Mouse (Mus musculus) E14TG2a.4 (cell line): ENCODE measurements at regions not wholly inside any gene's neighbourhood (a gene's known extent, or its start where the extent isn't known, plus 50 kb on each side); places are given as distances from the start of the nearest gene placed in this dataset.

Experiments used
- H3K27me3 ChIP-seq: 2 replicates; pipeline ENCODE4 v1.6.1; 2014; ENCODE audit warnings: low read length, control low read depth; ENCODE audit not compliant: insufficient read depth
- H3K36me3 ChIP-seq: 2 replicates; pipeline ENCODE4 v1.6.1; 2014; ENCODE audit warnings: low read length, control low read depth; ENCODE audit not compliant: insufficient read depth
- H3K4me1 ChIP-seq: replicated peaks from 2 replicates; pipeline ENCODE4 v1.6.1; 2014; ENCODE audit warnings: low read depth, low read length, control low read depth
- H3K4me3 ChIP-seq: replicated peaks from 2 replicates; pipeline ENCODE4 v1.5.1; 2014; ENCODE audit warnings: mild to moderate bottlenecking, low read length
- H3K9me3 ChIP-seq: 2 replicates; pipeline ENCODE4 v1.6.1; 2014; ENCODE audit warnings: low read length, control low read depth
- CTCF ChIP-seq: conservative IDR thresholded peaks from 2 replicates; pipeline ENCODE4 v1.5.1; 2014; ENCODE audit warnings: low read length
- NANOG ChIP-seq: IDR thresholded peaks from 2 replicates; pipeline ENCODE4 v1.6.1; 2014; ENCODE audit warnings: borderline replicate concordance, low read length, mixed read lengths
- POU5F1 ChIP-seq: IDR thresholded peaks from 2 replicates; pipeline ENCODE4 v1.6.1; 2014; ENCODE audit warnings: low read length, borderline replicate concordance

DNA sequence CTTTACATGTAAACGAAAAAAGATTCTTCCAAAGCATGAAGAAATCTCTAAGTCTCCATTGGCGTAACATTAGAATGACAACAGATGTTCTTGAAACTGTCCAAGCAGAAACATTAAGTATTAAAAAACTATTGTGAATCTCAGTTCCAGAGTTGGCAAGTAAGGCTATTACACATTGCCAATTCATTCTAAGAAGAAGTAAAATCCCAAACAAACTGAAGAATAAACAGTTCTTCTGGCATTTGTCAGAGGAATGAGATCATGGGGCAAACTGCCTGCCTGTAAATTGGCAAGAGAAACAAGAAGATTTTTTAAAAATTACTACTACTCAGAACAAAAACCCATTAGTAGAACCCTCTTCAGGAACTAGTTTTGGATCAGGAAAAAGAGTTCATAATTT lies 680.1 kb downstream of the Nova1 start:
- no peaks in the 10 kb centered on the region for H3K4me1 ChIP-seq
- no peak for TF ChIP-seq CTCF
- TF ChIP-seq NANOG: no peak
- TF ChIP-seq POU5F1: no peak
- no peaks in the 10 kb centered on the region for H3K27me3 ChIP-seq
- H3K9me3 ChIP-seq: no peaks in the 10 kb centered on the region
- H3K36me3 ChIP-seq: no peaks in the 10 kb centered on the region
- no peak overlapping the region for H3K4me3 ChIP-seq

DNA sequence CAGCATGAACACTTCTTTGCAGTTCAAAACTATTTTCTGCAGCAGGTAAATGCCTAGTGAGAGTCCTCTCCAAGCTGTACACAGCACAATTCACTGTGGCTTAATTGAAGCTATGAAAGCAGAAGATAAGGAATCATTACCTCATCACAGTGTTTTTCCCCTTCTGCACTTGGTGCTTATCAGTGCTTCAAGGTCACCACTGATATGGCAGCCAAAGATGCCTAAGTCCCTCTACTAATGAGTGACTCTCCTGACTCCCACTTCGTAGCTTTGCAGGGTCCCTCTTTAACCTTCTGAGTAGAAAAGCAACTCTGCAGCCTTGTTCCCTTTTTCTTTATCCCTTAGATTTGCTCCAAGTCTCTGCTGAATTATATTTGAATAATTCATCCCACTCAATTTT lies 692.9 kb downstream of the Nova1 start:
- Histone ChIP-seq H3K27me3 (no peaks in the 10 kb centered on the region), H3K4me3 (no peak overlapping the region), H3K9me3 (no peaks in the 10 kb centered on the region), H3K36me3 (no peaks in the 10 kb centered on the region), H3K4me1 (no peaks in the 10 kb centered on the region)
- TF ChIP-seq NANOG (no peak), POU5F1 (no peak), CTCF (no peak)

DNA sequence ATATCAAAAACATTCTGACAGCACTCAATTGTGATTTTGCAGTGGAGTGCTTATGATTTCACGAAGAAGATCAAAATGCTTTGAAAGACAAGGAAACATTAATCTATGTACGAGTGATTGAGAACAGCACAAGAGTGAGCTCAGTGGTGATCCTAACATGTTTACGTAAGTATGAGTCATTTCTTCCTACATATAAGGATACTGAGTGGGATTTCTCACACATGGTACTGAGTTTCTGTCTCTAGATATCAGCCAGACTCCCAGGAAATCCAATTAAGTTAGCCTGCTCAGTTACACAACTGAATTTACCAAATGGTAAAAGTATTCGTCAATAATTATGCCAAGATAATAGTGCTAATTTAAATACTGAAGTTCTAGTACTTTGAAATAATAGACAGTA lies 707.4 kb downstream of the Nova1 start:
- no peak for TF ChIP-seq NANOG
- no peak for TF ChIP-seq CTCF

DNA sequence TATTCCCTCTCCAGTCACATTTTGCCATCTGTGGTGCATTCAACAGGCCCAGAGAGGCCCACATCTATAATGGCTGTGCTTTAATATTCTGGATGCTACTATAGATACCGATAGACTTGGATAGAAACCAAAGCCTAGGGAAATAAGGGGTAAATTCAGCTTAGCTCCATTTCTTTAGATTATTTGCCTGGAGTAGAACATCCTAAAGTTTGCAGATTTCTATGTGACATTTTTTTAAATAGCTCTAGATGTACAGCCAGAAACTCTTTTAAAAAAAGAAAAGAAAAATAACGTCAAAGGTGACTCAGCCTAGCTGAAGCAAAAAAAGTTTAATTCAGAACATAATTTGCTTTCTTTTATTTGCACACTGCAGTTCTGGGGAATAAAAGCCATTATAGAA lies 735.4 kb downstream of the Nova1 start:
- Histone ChIP-seq H3K4me1 (no peaks in the 10 kb centered on the region), H3K4me3 (no peak overlapping the region), H3K36me3 (no peaks in the 10 kb centered on the region), H3K27me3 (no peaks in the 10 kb centered on the region), H3K9me3 (no peaks in the 10 kb centered on the region)
- no peak for TF ChIP-seq POU5F1
- no peak for TF ChIP-seq NANOG
- no peak for TF ChIP-seq CTCF

More for the DNA sequence above, 707.4 kb downstream of the Nova1 start:
- Histone ChIP-seq H3K4me1 (no peaks in the 10 kb centered on the region), H3K4me3 (no peak overlapping the region), H3K9me3 (no peaks in the 10 kb centered on the region), H3K27me3 (no peaks in the 10 kb centered on the region), H3K36me3 (no peaks in the 10 kb centered on the region)

DNA sequence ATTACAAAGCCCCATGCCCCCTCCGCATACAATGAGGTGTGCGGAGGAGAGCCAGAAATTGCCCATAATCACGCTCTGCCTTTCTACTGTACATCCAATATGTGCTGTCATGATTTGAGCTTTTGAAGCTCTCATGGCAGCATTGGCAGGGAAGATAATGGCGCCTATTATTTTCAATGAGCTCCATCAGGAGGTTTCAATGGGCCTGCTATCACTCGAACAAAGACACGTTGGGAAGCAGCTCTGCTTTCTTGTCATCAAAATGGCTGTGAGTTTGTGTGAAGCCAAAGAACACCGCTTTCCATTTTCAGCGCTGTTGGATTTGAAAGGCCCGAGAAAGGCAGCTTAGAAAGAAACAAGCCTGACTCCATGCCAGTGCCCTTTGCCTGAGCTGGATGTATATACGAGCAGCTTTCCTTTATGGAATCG lies 742.9 kb downstream of the Nova1 start:
- no peaks in the 10 kb centered on the region for H3K4me1 ChIP-seq
- no peak for TF ChIP-seq POU5F1
- H3K4me3 ChIP-seq: no peak overlapping the region
- no peaks in the 10 kb centered on the region for H3K36me3 ChIP-seq
- H3K9me3 ChIP-seq: no peaks in the 10 kb centered on the region
- no peaks in the 10 kb centered on the region for H3K27me3 ChIP-seq

DNA sequence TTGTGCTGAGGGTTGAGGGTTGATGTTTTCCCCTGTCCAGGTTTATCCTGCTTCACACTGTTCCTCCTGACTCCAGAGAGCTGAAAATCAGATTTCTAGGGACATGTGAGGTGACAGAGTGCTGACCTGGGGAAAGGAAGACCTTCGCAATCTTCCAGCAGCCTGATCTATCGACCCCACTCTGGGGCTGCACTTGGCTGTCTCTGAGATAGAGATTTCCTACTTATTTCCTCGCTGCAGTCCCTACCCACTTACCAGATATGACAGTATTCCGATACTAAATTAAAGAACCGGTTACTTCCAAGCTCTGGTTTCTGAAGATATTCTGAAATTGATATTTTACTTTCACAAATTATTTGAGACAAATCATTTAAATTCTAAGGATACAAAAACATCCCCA lies 743.4 kb downstream of the Nova1 start:
- no peaks in the 10 kb centered on the region for H3K4me1 ChIP-seq
- TF ChIP-seq NANOG (no peak), CTCF (no peak), POU5F1 (no peak)
- H3K36me3 ChIP-seq: no peaks in the 10 kb centered on the region
- no peaks in the 10 kb centered on the region for H3K9me3 ChIP-seq
- no peak overlapping the region for H3K4me3 ChIP-seq
- no peaks in the 10 kb centered on the region for H3K27me3 ChIP-seq

DNA sequence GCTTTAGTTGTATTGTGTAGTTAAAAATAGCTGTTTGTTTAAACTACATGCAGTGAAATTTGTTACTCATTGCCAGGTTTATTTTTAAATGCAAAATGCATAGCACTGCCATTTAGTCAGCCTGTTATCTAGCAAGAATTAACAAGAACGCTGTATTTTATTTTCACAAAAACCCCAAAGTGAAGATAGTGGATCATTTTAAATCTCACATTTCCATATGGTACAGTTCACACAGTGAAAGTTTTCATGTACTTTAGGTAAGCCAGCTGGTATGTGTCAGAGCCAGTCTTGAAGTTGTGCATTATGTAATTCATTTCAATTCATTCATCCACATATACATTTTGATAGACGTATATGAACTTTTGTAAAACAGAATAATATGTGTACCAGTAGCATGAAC lies 751.8 kb downstream of the Nova1 start:
- H3K27me3 ChIP-seq: no peaks in the 10 kb centered on the region
- TF ChIP-seq CTCF: no peak
- TF ChIP-seq POU5F1: no peak
- no peak for TF ChIP-seq NANOG
- no peak overlapping the region for H3K4me3 ChIP-seq
- no peaks in the 10 kb centered on the region for H3K9me3 ChIP-seq
- no peaks in the 10 kb centered on the region for H3K4me1 ChIP-seq
- no peaks in the 10 kb centered on the region for H3K36me3 ChIP-seq

DNA sequence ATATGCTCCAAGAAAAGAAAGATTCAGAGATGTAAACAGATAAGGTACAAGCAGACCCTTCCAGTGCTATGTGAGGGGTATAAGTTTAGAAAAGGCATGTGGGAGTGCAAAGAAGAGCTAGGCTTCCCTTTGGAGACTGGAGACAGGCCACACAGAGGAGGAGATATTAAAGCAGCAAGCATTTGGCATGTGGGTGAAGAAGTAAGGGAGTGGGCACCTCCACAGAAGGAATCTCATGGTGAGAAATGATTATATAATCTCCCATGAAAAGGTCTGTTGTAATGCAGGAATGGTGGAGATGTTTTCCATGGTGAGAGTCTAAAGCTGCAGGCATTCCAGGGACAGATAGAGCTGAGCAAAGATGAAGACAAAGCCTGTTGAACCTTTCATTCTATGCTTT lies 778.1 kb downstream of the Nova1 start:
- Histone ChIP-seq H3K9me3 (no peaks in the 10 kb centered on the region), H3K4me3 (no peak overlapping the region), H3K27me3 (no peaks in the 10 kb centered on the region), H3K36me3 (no peaks in the 10 kb centered on the region), H3K4me1 (no peaks in the 10 kb centered on the region)
- TF ChIP-seq POU5F1 (no peak), NANOG (no peak), CTCF (no peak)

DNA sequence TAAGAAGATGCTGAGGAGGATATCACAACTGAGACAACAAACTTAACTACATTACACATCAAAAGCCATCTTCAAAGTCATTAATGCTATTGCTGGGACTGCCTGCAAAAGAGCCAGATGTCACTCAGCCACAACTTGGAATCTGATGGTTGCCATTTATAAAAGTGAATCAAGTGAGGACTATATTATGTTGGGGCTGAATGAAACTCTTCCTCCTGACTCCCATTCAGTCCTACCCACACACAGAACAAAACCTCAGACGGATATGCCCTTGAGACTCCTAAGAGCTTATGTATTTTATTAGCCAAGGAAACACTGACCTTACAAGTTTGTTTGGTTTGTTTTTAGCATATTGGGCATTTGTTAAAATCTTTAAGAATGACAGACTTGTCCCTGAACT lies 778.5 kb downstream of the Nova1 start:
- no peaks in the 10 kb centered on the region for H3K4me1 ChIP-seq
- H3K36me3 ChIP-seq: no peaks in the 10 kb centered on the region
- no peaks in the 10 kb centered on the region for H3K27me3 ChIP-seq
- TF ChIP-seq POU5F1: no peak
- TF ChIP-seq CTCF: no peak
- TF ChIP-seq NANOG: no peak
- no peak overlapping the region for H3K4me3 ChIP-seq
- H3K9me3 ChIP-seq: no peaks in the 10 kb centered on the region
